Mouse (Mus musculus): ENCODE results near the gene Orc2. TPM values are rescaled to one million over a fixed set of nuclear protein-coding genes. Genes with fewer than 3 reads are reported as not detected.

Gene Orc2
- polyA plus RNA-seq, 1 experiment from 2014 or later, result 40.4 TPM

- no peaks in the 10 kb centered on the region for H3K4me1 ChIP-seq
- ATAC-seq (ENCODE audit: insufficient number of reproducible peaks, insufficient read depth, low FRiP score, low TSS enrichment), result no peak
- no peak overlapping the region for H3K4me2 ChIP-seq (replicated peaks)
- no peak overlapping the region for H3K4me3 ChIP-seq
- no peak overlapping the region for H3K27ac ChIP-seq
- H3K9ac ChIP-seq, result no peak overlapping the region
- peaks cover 76% of the 10 kb centered on the region for H3K36me3 ChIP-seq
- no peaks in the 10 kb centered on the region for H3K9me3 ChIP-seq
- WGBS, result 89% methylated on average over 2 of the region's 2 CpGs
- no peaks in the 10 kb centered on the region for H3K27me3 ChIP-seq
Measured at GRCm38 (mm10) chr1:58463935-58464334, 41.0 kb downstream of the Orc2 start.

- Histone ChIP-seq H3K9ac (no peak overlapping the region), H3K27me3 (no peaks in the 10 kb centered on the region), H3K4me3 (no peak overlapping the region), H3K9me3 (no peaks in the 10 kb centered on the region), H3K36me3 (peaks cover 89% of the 10 kb centered on the region), H3K4me1 (no peaks in the 10 kb centered on the region), H3K4me2 (replicated peaks) (no peak overlapping the region), H3K27ac (no peak overlapping the region)
- 94% methylated on average over 3 of the region's 3 CpGs for WGBS
- no peak for ATAC-seq (ENCODE audit: insufficient number of reproducible peaks, insufficient read depth, low FRiP score, low TSS enrichment)
Measured at GRCm38 (mm10) chr1:58460566-58460965, 44.3 kb downstream of the Orc2 start.

- no peaks in the 10 kb centered on the region for H3K9me3 ChIP-seq
- H3K4me2 ChIP-seq (replicated peaks), result no peak overlapping the region
- peaks cover 88% of the 10 kb centered on the region for H3K36me3 ChIP-seq
- no peak overlapping the region for H3K27ac ChIP-seq
- no peak overlapping the region for H3K9ac ChIP-seq
- ATAC-seq (ENCODE audit: insufficient number of reproducible peaks, insufficient read depth, low FRiP score, low TSS enrichment), result no peak
- no peaks in the 10 kb centered on the region for H3K4me1 ChIP-seq
- no peak overlapping the region for H3K4me3 ChIP-seq
- H3K27me3 ChIP-seq, result no peaks in the 10 kb centered on the region
- WGBS, result 93% methylated on average over 2 of the region's 2 CpGs
Measured at GRCm38 (mm10) chr1:58458867-58459266, 46.0 kb downstream of the Orc2 start.

- H3K27ac ChIP-seq, result no peak overlapping the region
- no peaks in the 10 kb centered on the region for H3K4me1 ChIP-seq
- peaks cover 89% of the 10 kb centered on the region for H3K36me3 ChIP-seq
- no peak overlapping the region for H3K4me2 ChIP-seq (replicated peaks)
- H3K9me3 ChIP-seq, result no peaks in the 10 kb centered on the region
- ATAC-seq (ENCODE audit: insufficient number of reproducible peaks, insufficient read depth, low FRiP score, low TSS enrichment), result no peak
- 93% methylated on average over 5 of the region's 5 CpGs for WGBS
- no peaks in the 10 kb centered on the region for H3K27me3 ChIP-seq
- no peak overlapping the region for H3K9ac ChIP-seq
- no peak overlapping the region for H3K4me3 ChIP-seq
Measured at GRCm38 (mm10) chr1:58458175-58458574, 46.7 kb downstream of the Orc2 start.

GRCm38 (mm10) chr1:58454316-58454715 is 50.6 kb downstream of the Orc2 start:
- peaks cover 83% of the 10 kb centered on the region for H3K36me3 ChIP-seq
- ATAC-seq (ENCODE audit: insufficient number of reproducible peaks, insufficient read depth, low FRiP score, low TSS enrichment), result no peak
- H3K4me3 ChIP-seq, result no peak overlapping the region
- no peaks in the 10 kb centered on the region for H3K9me3 ChIP-seq
- H3K4me2 ChIP-seq (replicated peaks), result no peak overlapping the region
- no peak overlapping the region for H3K27ac ChIP-seq
- no peaks in the 10 kb centered on the region for H3K4me1 ChIP-seq
- 94% methylated on average over 6 of the region's 6 CpGs for WGBS
- no peak overlapping the region for H3K9ac ChIP-seq
- no peaks in the 10 kb centered on the region for H3K27me3 ChIP-seq

GRCm38 (mm10) chr1:58448396-58448795 is 56.5 kb downstream of the Orc2 start:
- ATAC-seq (ENCODE audit: insufficient number of reproducible peaks, insufficient read depth, low FRiP score, low TSS enrichment), result no peak
- WGBS, result 80% methylated on average over 7 of the region's 7 CpGs
- peaks cover 50% of the 10 kb centered on the region for H3K36me3 ChIP-seq

GRCm38 (mm10) chr1:58447766-58448165 is 57.1 kb downstream of the Orc2 start:
- Histone ChIP-seq H3K27me3 (no peaks in the 10 kb centered on the region), H3K36me3 (peaks cover 44% of the 10 kb centered on the region), H3K9ac (no peak overlapping the region), H3K4me3 (no peak overlapping the region), H3K4me2 (replicated peaks) (no peak overlapping the region), H3K4me1 (peaks cover 21% of the 10 kb centered on the region), H3K9me3 (no peaks in the 10 kb centered on the region), H3K27ac (no peak overlapping the region)
- WGBS, result 95% methylated on average over 7 of the region's 7 CpGs
- ATAC-seq (ENCODE audit: insufficient number of reproducible peaks, insufficient read depth, low FRiP score, low TSS enrichment), result no peak

More at GRCm38 (mm10) chr1:58448396-58448795, 56.5 kb downstream of the Orc2 start:
- Histone ChIP-seq H3K9ac (no peak overlapping the region), H3K27me3 (no peaks in the 10 kb centered on the region), H3K4me3 (no peak overlapping the region), H3K4me2 (replicated peaks) (no peak overlapping the region), H3K4me1 (peaks cover 21% of the 10 kb centered on the region), H3K9me3 (no peaks in the 10 kb centered on the region), H3K27ac (no peak overlapping the region)

GRCm38 (mm10) chr1:58445861-58446260 is 59.0 kb downstream of the Orc2 start:
- Histone ChIP-seq H3K9ac (peak overlapping the region; percentile 78), H3K4me2 (replicated peaks) (peak overlapping the region; percentile 72), H3K9me3 (no peaks in the 10 kb centered on the region), H3K36me3 (peaks cover 42% of the 10 kb centered on the region), H3K27me3 (no peaks in the 10 kb centered on the region), H3K4me1 (peaks cover 21% of the 10 kb centered on the region), H3K4me3 (peak overlapping the region; percentile 66), H3K27ac (peak overlapping the region; percentile 92)
- WGBS, result 7% methylated on average over 11 of the region's 11 CpGs
- no peak for ATAC-seq (ENCODE audit: insufficient number of reproducible peaks, insufficient read depth, low FRiP score, low TSS enrichment)

GRCm38 (mm10) chr1:58445143-58445722 is 59.7 kb downstream of the Orc2 start, which contains the start of the genes Nif3l1 and Ppil3:
Nif3l1 (plus strand) TSS chr1:58445151.
Ppil3 (minus strand) TSS chr1:58445486.
- Histone ChIP-seq H3K27ac (peak within 1 kb of the TSS; percentile 92), H3K36me3 (peaks cover 39% of the 10 kb centered on the region), H3K4me2 (replicated peaks) (peak within 1 kb of the TSS; percentile 72), H3K4me3 (peak within 1 kb of the TSS; percentile 66), H3K9me3 (no peaks in the 10 kb centered on the region), H3K9ac (peak within 1 kb of the TSS; percentile 78), H3K4me1 (peaks cover 21% of the 10 kb centered on the region), H3K27me3 (no peaks in the 10 kb centered on the region)
- peak; percentile 93 for ATAC-seq (ENCODE audit: insufficient number of reproducible peaks, insufficient read depth, low FRiP score, low TSS enrichment)
- under 1% methylated on average over 33 of the region's 33 CpGs for WGBS

- peak overlapping the region; percentile 72 for H3K4me2 ChIP-seq (replicated peaks)
- H3K36me3 ChIP-seq, result peaks cover 43% of the 10 kb centered on the region
- H3K27ac ChIP-seq, result peak overlapping the region; percentile 92
- WGBS, result 14% methylated on average over 10 of the region's 10 CpGs
- no peaks in the 10 kb centered on the region for H3K27me3 ChIP-seq
- peaks cover 21% of the 10 kb centered on the region for H3K4me1 ChIP-seq
- ATAC-seq (ENCODE audit: insufficient number of reproducible peaks, insufficient read depth, low FRiP score, low TSS enrichment), result no peak
- peak overlapping the region; percentile 78 for H3K9ac ChIP-seq
- H3K9me3 ChIP-seq, result no peaks in the 10 kb centered on the region
- H3K4me3 ChIP-seq, result peak overlapping the region; percentile 66
Measured at GRCm38 (mm10) chr1:58444691-58445090, 60.2 kb downstream of the Orc2 start.

GRCm38 (mm10) chr1:58424551-58424950 is 80.4 kb downstream of the Orc2 start:
- WGBS, result 89% methylated on average over 3 of the region's 3 CpGs
- Histone ChIP-seq H3K4me1 (peaks cover 15% of the 10 kb centered on the region), H3K4me2 (replicated peaks) (no peak overlapping the region)

GRCm38 (mm10) chr1:58423371-58424248 is 81.3 kb downstream of the Orc2 start, which contains the start of gene Clk1:
Clk1 (minus strand) TSS chr1:58424066.
- Histone ChIP-seq H3K4me2 (replicated peaks) (peak within 1 kb of the TSS; percentile 76), H3K4me3 (peak within 1 kb of the TSS; percentile 99), H3K9ac (peak within 1 kb of the TSS; percentile 99), H3K36me3 (peaks cover 24% of the 10 kb centered on the region), H3K27ac (peak within 1 kb of the TSS; percentile 99), H3K27me3 (no peaks in the 10 kb centered on the region), H3K4me1 (peaks cover 15% of the 10 kb centered on the region), H3K9me3 (no peaks in the 10 kb centered on the region)
- peak; percentile 93 for ATAC-seq (ENCODE audit: insufficient number of reproducible peaks, insufficient read depth, low FRiP score, low TSS enrichment)
- whole genome bisulfite sequencing, result under 1% methylated on average over 79 of the region's 79 CpGs

More at GRCm38 (mm10) chr1:58424551-58424950, 80.4 kb downstream of the Orc2 start:
- no peak overlapping the region for H3K4me3 ChIP-seq
- no peak overlapping the region for H3K9ac ChIP-seq
- no peaks in the 10 kb centered on the region for H3K27me3 ChIP-seq
- ATAC-seq (ENCODE audit: insufficient number of reproducible peaks, insufficient read depth, low FRiP score, low TSS enrichment), result no peak
- peaks cover 15% of the 10 kb centered on the region for H3K36me3 ChIP-seq
- H3K27ac ChIP-seq, result no peak overlapping the region
- H3K9me3 ChIP-seq, result no peaks in the 10 kb centered on the region
